Mouse (Mus musculus) liver, embryonic 13.5 days (tissue): ENCODE results near the gene Rab14. TPM values are rescaled to one million over a fixed set of nuclear protein-coding genes. Genes with fewer than 3 reads are reported as not detected.

Source experiments
- ATAC-seq: fragments of 200-750 bp; cut with Nextera tagmentation; 2 replicates; pipeline ENCODE4 v1.8.0; 2017; ENCODE audit warnings: low read depth, mild to moderate bottlenecking, moderate number of reproducible peaks, moderate library complexity
- DNase-seq: peaks from one replicate; pipeline ENCODE4 v3.0.0; 2022
- H3K27ac ChIP-seq: fragments of 300-500 bp; sonication (generic); 2 replicates; pipeline ENCODE4 v1.5.1; 2015; ENCODE audit warnings: moderate library complexity, mild to moderate bottlenecking, inconsistent platforms
- H3K27me3 ChIP-seq: fragments of 300-500 bp; sonication (generic); 2 replicates; pipeline ENCODE4 v1.6.1; 2015; ENCODE audit warnings: mild to moderate bottlenecking, inconsistent platforms
- H3K36me3 ChIP-seq: fragments of 300-500 bp; sonication (generic); 2 replicates; pipeline ENCODE4 v1.6.1; 2015; ENCODE audit warnings: mild to moderate bottlenecking, inconsistent platforms
- H3K4me1 ChIP-seq: fragments of 300-500 bp; sonication (generic); replicated peaks from 2 replicates; pipeline ENCODE4 v1.6.1; 2015; ENCODE audit warnings: inconsistent platforms
- H3K4me2 ChIP-seq: fragments of 300-500 bp; sonication (generic); 2 replicates; pipeline ENCODE4 v1.6.1; 2015; ENCODE audit warnings: inconsistent platforms, mild to moderate bottlenecking, moderate library complexity
- H3K4me3 ChIP-seq: fragments of 300-500 bp; sonication (generic); replicated peaks from 2 replicates; pipeline ENCODE4 v1.5.1; 2015; ENCODE audit warnings: mild to moderate bottlenecking, inconsistent platforms
- H3K9ac ChIP-seq: fragments of 300-500 bp; sonication (generic); 2 replicates; pipeline ENCODE4 v1.6.1; 2015; ENCODE audit warnings: mild to moderate bottlenecking, inconsistent platforms
- H3K9me3 ChIP-seq: fragments of 300-500 bp; sonication (generic); replicated peaks from 2 replicates; pipeline ENCODE4 v1.6.1; 2016; ENCODE audit warnings: inconsistent platforms
- WGBS: fragments of 180-500 bp; shearing (Covaris S2); methylation state at CpG from one replicate; pipeline ENCODE4 v1.1.7; 2015; ENCODE audit not compliant: insufficient replicate concordance; 5-methylcytosine and 5-hydroxymethylcytosine counted together
- polyA plus RNA-seq: library from polyadenylated mRNA; unstranded; fragments of >200 nt; fragmentation: Nextera tagmentation; extraction: Ambion mirVana; gene quantifications from 2 replicates; pipeline ENCODE4 v1.2.1, GENCODE M21; 2015

Gene Rab14
- polyA plus RNA-seq, 1 experiment from 2014 or later: 148 TPM

GRCm38 (mm10) chr2:35153179-35153578 is 47.7 kb downstream of the Rab14 start:
- H3K4me1 ChIP-seq: no peaks in the 10 kb centered on the region
- H3K27me3 ChIP-seq: no peaks in the 10 kb centered on the region
- WGBS: 69% methylated on average over 6 of the region's 6 CpGs
- DNase-seq: no peak
- peaks cover 90% of the 10 kb centered on the region for H3K36me3 ChIP-seq
- no peak overlapping the region for H3K9ac ChIP-seq
- H3K9me3 ChIP-seq: no peaks in the 10 kb centered on the region
- no peak overlapping the region for H3K27ac ChIP-seq
- ATAC-seq: no peak
- no peak overlapping the region for H3K4me3 ChIP-seq
- no peak overlapping the region for H3K4me2 ChIP-seq

GRCm38 (mm10) chr2:35151303-35151882 is 49.5 kb downstream of the Rab14 start:
- no peak overlapping the region for H3K9ac ChIP-seq
- DNase-seq (no peak), ATAC-seq (no peak)
- H3K4me2 ChIP-seq: no peak overlapping the region
- no peaks in the 10 kb centered on the region for H3K4me1 ChIP-seq
- peaks cover 94% of the 10 kb centered on the region for H3K36me3 ChIP-seq
- 87% methylated on average over 13 of the region's 13 CpGs for WGBS
- H3K9me3 ChIP-seq: no peaks in the 10 kb centered on the region
- H3K27ac ChIP-seq: no peak overlapping the region
- no peak overlapping the region for H3K4me3 ChIP-seq
- H3K27me3 ChIP-seq: no peaks in the 10 kb centered on the region

- no peaks in the 10 kb centered on the region for H3K4me1 ChIP-seq
- H3K9ac ChIP-seq: no peak overlapping the region
- no peak overlapping the region for H3K4me3 ChIP-seq
- H3K36me3 ChIP-seq: peaks cover 90% of the 10 kb centered on the region
- H3K27me3 ChIP-seq: no peaks in the 10 kb centered on the region
- DNase-seq (no peak), ATAC-seq (no peak)
- 79% methylated on average over 10 of the region's 10 CpGs for WGBS
- no peak overlapping the region for H3K27ac ChIP-seq
- H3K9me3 ChIP-seq: no peaks in the 10 kb centered on the region
- no peak overlapping the region for H3K4me2 ChIP-seq
Measured at GRCm38 (mm10) chr2:35148806-35149205, 52.1 kb downstream of the Rab14 start.

- ATAC-seq: no peak
- H3K4me3 ChIP-seq: no peak overlapping the region
- H3K27ac ChIP-seq: no peak overlapping the region
- DNase-seq: no peak
- H3K4me2 ChIP-seq: no peak overlapping the region
- H3K27me3 ChIP-seq: no peaks in the 10 kb centered on the region
- 86% methylated on average over 3 of the region's 3 CpGs for WGBS
- peaks cover 83% of the 10 kb centered on the region for H3K36me3 ChIP-seq
- H3K9me3 ChIP-seq: no peaks in the 10 kb centered on the region
- no peaks in the 10 kb centered on the region for H3K4me1 ChIP-seq
- no peak overlapping the region for H3K9ac ChIP-seq
Measured at GRCm38 (mm10) chr2:35141673-35142072, 59.2 kb downstream of the Rab14 start.

- DNase-seq: no peak
Measured at GRCm38 (mm10) chr2:35138576-35138975, 62.3 kb downstream of the Rab14 start.

GRCm38 (mm10) chr2:35133891-35134290 is 67.0 kb downstream of the Rab14 start:
- Histone ChIP-seq H3K9me3 (no peaks in the 10 kb centered on the region), H3K4me1 (peaks cover 12% of the 10 kb centered on the region), H3K36me3 (peaks cover 32% of the 10 kb centered on the region), H3K9ac (no peak overlapping the region), H3K27me3 (no peaks in the 10 kb centered on the region), H3K4me3 (no peak overlapping the region), H3K4me2 (no peak overlapping the region), H3K27ac (no peak overlapping the region)
- ATAC-seq (no peak), DNase-seq (no peak)
- 90% methylated on average over 5 of the region's 5 CpGs for WGBS

More at GRCm38 (mm10) chr2:35138576-35138975, 62.3 kb downstream of the Rab14 start:
- Histone ChIP-seq H3K27me3 (no peaks in the 10 kb centered on the region), H3K4me3 (no peak overlapping the region), H3K36me3 (peaks cover 67% of the 10 kb centered on the region), H3K9me3 (no peaks in the 10 kb centered on the region), H3K27ac (no peak overlapping the region), H3K4me1 (no peaks in the 10 kb centered on the region), H3K9ac (no peak overlapping the region), H3K4me2 (no peak overlapping the region)
- 70% methylated on average over 1 of the region's 1 CpGs for WGBS
- ATAC-seq: no peak

- DNase-seq: no peak
Measured at GRCm38 (mm10) chr2:35132662-35133055, 68.3 kb downstream of the Rab14 start.

GRCm38 (mm10) chr2:35131991-35132661 is 68.8 kb downstream of the Rab14 start:
- peaks cover 23% of the 10 kb centered on the region for H3K36me3 ChIP-seq
- no peaks in the 10 kb centered on the region for H3K27me3 ChIP-seq
- H3K4me2 ChIP-seq: peak overlapping the region; percentile 77
- ATAC-seq: peak; percentile 100
- peak overlapping the region; percentile 69 for H3K27ac ChIP-seq
- peak overlapping the region; percentile 67 for H3K4me3 ChIP-seq
- no peaks in the 10 kb centered on the region for H3K9me3 ChIP-seq
- H3K9ac ChIP-seq: peak overlapping the region; percentile 71
- peaks cover 12% of the 10 kb centered on the region for H3K4me1 ChIP-seq
- WGBS: under 1% methylated on average over 21 of the region's 21 CpGs
- peak; percentile 86 for DNase-seq

More at GRCm38 (mm10) chr2:35132662-35133055, 68.3 kb downstream of the Rab14 start:
- WGBS: 8% methylated on average over 5 of the region's 5 CpGs
- Histone ChIP-seq H3K36me3 (peaks cover 24% of the 10 kb centered on the region), H3K9ac (peak overlapping the region; percentile 71), H3K27me3 (no peaks in the 10 kb centered on the region), H3K9me3 (no peaks in the 10 kb centered on the region), H3K4me2 (peak overlapping the region; percentile 77), H3K4me1 (peaks cover 12% of the 10 kb centered on the region), H3K27ac (peak overlapping the region; percentile 69), H3K4me3 (peak overlapping the region; percentile 67)
- ATAC-seq: no peak

GRCm38 (mm10) chr2:35131491-35131890 is 69.4 kb downstream of the Rab14 start:
- no peaks in the 10 kb centered on the region for H3K27me3 ChIP-seq
- DNase-seq (no peak), ATAC-seq (no peak)
- H3K4me2 ChIP-seq: peak overlapping the region; percentile 77
- H3K4me1 ChIP-seq: peaks cover 12% of the 10 kb centered on the region
- peak overlapping the region; percentile 67; the same call in 1 of the 2 replicates for H3K4me3 ChIP-seq
- no peaks in the 10 kb centered on the region for H3K9me3 ChIP-seq
- H3K9ac ChIP-seq: no peak overlapping the region
- H3K36me3 ChIP-seq: peaks cover 20% of the 10 kb centered on the region
- H3K27ac ChIP-seq: no peak overlapping the region; the same call in 1 of the 2 replicates

Other genes with a start within 250 kb of the Rab14 start
- gene Traf1, start 239.3 kb downstream of the Rab14 start, polyA plus RNA-seq: 0.14 and 0.15 TPM in 2 replicates
- gene Hc, start 139.7 kb downstream of the Rab14 start, polyA plus RNA-seq: 17.8 and 26.3 TPM in 2 replicates
- 9.9 and 13.4 TPM in 2 replicates for gene AI182371, start 99.6 kb downstream of the Rab14 start, polyA plus RNA-seq
- gene Cntrl, start 91.6 kb downstream of the Rab14 start, polyA plus RNA-seq: 9.8 and 10.0 TPM in 2 replicates
- gene Gsn, start 55.3 kb upstream of the Rab14 start, polyA plus RNA-seq: 77.4 and 92.5 TPM in 2 replicates
- 128 and 160 TPM in 2 replicates for gene Stom, start 135.9 kb upstream of the Rab14 start, polyA plus RNA-seq
- gene 4930568D16Rik, start 166.6 kb upstream of the Rab14 start, polyA plus RNA-seq: not detected in 2 replicates
- gene 4930402F06Rik, start 196.1 kb upstream of the Rab14 start, polyA plus RNA-seq: not detected in 2 replicates